Mouse (Mus musculus) lung, adult 2 months (tissue): ENCODE results near the gene Col4a1.

Experiments
- CTCF ChIP-seq: fragments of 200-500 bp; IDR thresholded peaks from 2 replicates; pipeline ENCODE4 v1.5.1; 2011; ENCODE audit warnings: mild to moderate bottlenecking, low read length, control low read depth; ENCODE audit not compliant: insufficient read depth
- POLR2A ChIP-seq: fragments of 200-500 bp; IDR thresholded peaks from 2 replicates; pipeline ENCODE4 v1.6.1; 2011; ENCODE audit warnings: low read depth, mild to moderate bottlenecking, control low read depth, low read length, borderline replicate concordance; ENCODE audit errors: extremely low read depth

DNA sequence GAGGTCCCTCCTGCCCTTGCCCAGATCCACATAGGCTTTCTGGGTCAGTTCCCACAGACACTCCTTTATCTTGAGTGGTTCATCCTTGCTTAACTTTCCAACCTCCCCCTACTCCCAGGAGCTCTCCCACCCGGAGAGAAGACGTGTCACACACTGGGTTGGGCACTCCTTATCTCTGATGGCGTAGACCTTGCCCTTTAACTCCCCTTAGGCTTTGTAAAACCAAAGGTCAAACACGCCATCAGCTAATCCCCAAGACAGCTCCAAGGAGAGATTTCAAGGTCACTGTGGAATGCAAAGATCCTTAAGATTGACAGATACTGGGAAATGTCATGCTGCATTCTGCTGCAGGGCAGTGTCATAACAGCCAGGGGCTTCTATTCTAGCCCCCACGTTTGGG is 3.4 kb downstream of the Col4a1 start:
- TF ChIP-seq CTCF (no peak), POLR2A (no peak)
